Mouse (Mus musculus): ENCODE measurements at regions not wholly inside any gene's neighbourhood (a gene's known extent, or its start where the extent isn't known, plus 50 kb on each side); places are given as distances from the start of the nearest gene placed in this dataset.

GRCm38 (mm10) chr11:89932231-89932865 is 70.3 kb downstream of the Pctp start:
- H3K9ac ChIP-seq (ENCODE audit: low read length), result no peak overlapping the region
- no peak overlapping the region for H3K4me2 ChIP-seq (ENCODE audit: low read length)
- ATAC-seq (no peak), DNase-seq (ENCODE audit: low spot score) (peak; percentile 67)
- H3K4me3 ChIP-seq (ENCODE audit: low read depth, low read length), result no peak overlapping the region
- WGBS, result 12% methylated on average over 8 of the region's 8 CpGs
- H3K27me3 ChIP-seq (replicated peaks; ENCODE audit: control insufficient read depth, insufficient read depth, low read length), result no peaks in the 10 kb centered on the region
- no peak overlapping the region for H3K27ac ChIP-seq (ENCODE audit: low read depth, low read length)
- H3K36me3 ChIP-seq (ENCODE audit: control insufficient read depth, insufficient read depth, low read length), result no peaks in the 10 kb centered on the region
- peaks cover 13% of the 10 kb centered on the region for H3K4me1 ChIP-seq (ENCODE audit: control insufficient read depth, insufficient read depth, low read length)
- no peaks in the 10 kb centered on the region for H3K9me3 ChIP-seq (replicated peaks; ENCODE audit: control insufficient read depth, low read length)

GRCm38 (mm10) chr11:89929115-89929988 is 73.3 kb downstream of the Pctp start:
- no peaks in the 10 kb centered on the region for H3K36me3 ChIP-seq (ENCODE audit: control insufficient read depth, insufficient read depth, low read length)
- H3K9me3 ChIP-seq (replicated peaks; ENCODE audit: control insufficient read depth, low read length), result no peaks in the 10 kb centered on the region
- DNase-seq (ENCODE audit: low spot score) (no peak), ATAC-seq (no peak)
- H3K9ac ChIP-seq (ENCODE audit: low read length), result no peak overlapping the region
- 90% methylated on average over 12 of the region's 12 CpGs for WGBS
- no peaks in the 10 kb centered on the region for H3K27me3 ChIP-seq (replicated peaks; ENCODE audit: control insufficient read depth, insufficient read depth, low read length)
- H3K4me3 ChIP-seq (ENCODE audit: low read depth, low read length), result no peak overlapping the region
- H3K4me2 ChIP-seq (ENCODE audit: low read length), result no peak overlapping the region
- H3K4me1 ChIP-seq (ENCODE audit: control insufficient read depth, insufficient read depth, low read length), result peaks cover 13% of the 10 kb centered on the region
- no peak overlapping the region for H3K27ac ChIP-seq (ENCODE audit: low read depth, low read length)

DNA sequence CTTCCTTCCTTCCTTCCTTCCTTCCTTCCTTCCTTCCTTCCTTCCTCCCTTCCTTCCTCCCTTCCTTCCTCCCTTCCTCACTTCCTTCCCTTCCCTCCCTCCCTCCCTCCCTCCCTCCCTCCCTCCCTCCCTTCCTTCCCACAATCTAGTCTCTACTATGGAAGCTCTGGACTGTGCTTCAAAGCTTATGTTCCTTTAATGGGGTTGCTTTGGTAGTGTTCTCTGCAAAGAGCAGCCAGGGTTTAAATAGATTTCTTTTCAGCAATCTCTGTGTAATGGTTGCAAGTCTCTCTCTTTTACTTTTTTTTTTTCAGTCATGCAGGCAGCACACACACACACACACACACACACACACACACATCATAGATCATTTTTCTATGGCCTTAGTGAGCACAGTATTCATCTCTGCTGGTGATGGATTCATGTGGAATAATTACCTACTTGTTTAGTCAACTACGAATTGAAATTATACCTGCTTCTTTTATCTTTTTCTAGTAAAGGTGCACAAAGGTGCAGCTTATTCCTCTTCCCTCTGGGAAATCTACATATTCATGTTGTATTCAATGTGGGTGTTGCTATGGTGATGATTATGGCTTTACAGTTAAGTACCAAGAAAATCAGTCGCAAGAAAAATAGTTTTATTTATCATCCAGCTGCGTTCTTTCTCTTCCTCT is 75.1 kb downstream of the Pctp start:
- Histone ChIP-seq H3K4me3 (ENCODE audit: low read depth, low read length) (no peak overlapping the region), H3K9ac (ENCODE audit: low read length) (no peak overlapping the region), H3K36me3 (ENCODE audit: control insufficient read depth, insufficient read depth, low read length) (no peaks in the 10 kb centered on the region), H3K27me3 (replicated peaks; ENCODE audit: control insufficient read depth, insufficient read depth, low read length) (no peaks in the 10 kb centered on the region), H3K4me1 (ENCODE audit: control insufficient read depth, insufficient read depth, low read length) (peaks cover 6% of the 10 kb centered on the region), H3K4me2 (ENCODE audit: low read length) (no peak overlapping the region), H3K9me3 (replicated peaks; ENCODE audit: control insufficient read depth, low read length) (no peaks in the 10 kb centered on the region), H3K27ac (ENCODE audit: low read depth, low read length) (no peak overlapping the region)
- WGBS, result 43% methylated on average over 3 of the region's 3 CpGs
- DNase-seq (ENCODE audit: low spot score) (peak; percentile 64), ATAC-seq (peak; percentile 42; the same call in 1 of the 2 replicates)

- no peak overlapping the region for H3K4me2 ChIP-seq (ENCODE audit: low read length)
- no peak overlapping the region for H3K4me3 ChIP-seq (ENCODE audit: low read depth, low read length)
- H3K27me3 ChIP-seq (replicated peaks; ENCODE audit: control insufficient read depth, insufficient read depth, low read length), result no peaks in the 10 kb centered on the region
- no peaks in the 10 kb centered on the region for H3K4me1 ChIP-seq (ENCODE audit: control insufficient read depth, insufficient read depth, low read length)
- no peaks in the 10 kb centered on the region for H3K9me3 ChIP-seq (replicated peaks; ENCODE audit: control insufficient read depth, low read length)
- H3K9ac ChIP-seq (ENCODE audit: low read length), result no peak overlapping the region
- DNase-seq (ENCODE audit: low spot score) (no peak), ATAC-seq (no peak)
- H3K27ac ChIP-seq (ENCODE audit: low read depth, low read length), result no peak overlapping the region
- no peaks in the 10 kb centered on the region for H3K36me3 ChIP-seq (ENCODE audit: control insufficient read depth, insufficient read depth, low read length)
- WGBS, result 89% methylated on average over 6 of the region's 6 CpGs
Measured at GRCm38 (mm10) chr11:89922551-89922950, 80.1 kb downstream of the Pctp start.

- H3K4me1 ChIP-seq (ENCODE audit: control insufficient read depth, insufficient read depth, low read length), result no peaks in the 10 kb centered on the region
- no peaks in the 10 kb centered on the region for H3K9me3 ChIP-seq (replicated peaks; ENCODE audit: control insufficient read depth, low read length)
- H3K27ac ChIP-seq (ENCODE audit: low read depth, low read length), result no peak overlapping the region
- no peaks in the 10 kb centered on the region for H3K27me3 ChIP-seq (replicated peaks; ENCODE audit: control insufficient read depth, insufficient read depth, low read length)
- DNase-seq (ENCODE audit: low spot score), result peak; percentile 56
- no peak overlapping the region for H3K4me3 ChIP-seq (ENCODE audit: low read depth, low read length)
- H3K36me3 ChIP-seq (ENCODE audit: control insufficient read depth, insufficient read depth, low read length), result no peaks in the 10 kb centered on the region
- ATAC-seq, result no peak
- H3K9ac ChIP-seq (ENCODE audit: low read length), result no peak overlapping the region
- WGBS, result 45% methylated on average over 6 of the region's 6 CpGs
- H3K4me2 ChIP-seq (ENCODE audit: low read length), result no peak overlapping the region
Measured at GRCm38 (mm10) chr11:89921146-89921545, 81.5 kb downstream of the Pctp start.

DNA sequence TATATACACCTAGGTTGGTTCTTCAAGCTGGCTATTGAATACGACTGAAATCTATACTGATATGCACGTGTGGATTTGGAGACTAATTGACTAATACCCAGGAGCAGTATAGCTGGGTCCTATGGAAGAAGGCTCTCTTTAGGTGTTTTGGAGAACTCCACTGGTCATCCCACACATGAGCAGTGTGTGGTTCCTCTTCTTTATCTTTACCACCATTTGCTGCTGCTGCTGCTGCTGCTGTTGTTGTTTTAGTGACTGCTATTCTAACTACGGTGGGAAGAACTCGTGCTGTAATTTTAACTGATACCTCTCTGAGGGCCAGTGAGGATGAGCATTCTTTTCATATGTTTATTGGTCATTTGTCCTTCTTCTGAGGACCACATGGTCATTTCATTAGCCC is 86.9 kb downstream of the Pctp start:
- ATAC-seq, result no peak
- H3K27me3 ChIP-seq (replicated peaks; ENCODE audit: control insufficient read depth, insufficient read depth, low read length), result no peaks in the 10 kb centered on the region
- no peaks in the 10 kb centered on the region for H3K9me3 ChIP-seq (replicated peaks; ENCODE audit: control insufficient read depth, low read length)
- no peak overlapping the region for H3K4me3 ChIP-seq (ENCODE audit: low read depth, low read length)
- no peak overlapping the region for H3K27ac ChIP-seq (ENCODE audit: low read depth, low read length)
- H3K4me1 ChIP-seq (ENCODE audit: control insufficient read depth, insufficient read depth, low read length), result no peaks in the 10 kb centered on the region
- WGBS, result 93% methylated on average over 4 of the region's 4 CpGs
- H3K9ac ChIP-seq (ENCODE audit: low read length), result no peak overlapping the region
- H3K4me2 ChIP-seq (ENCODE audit: low read length), result no peak overlapping the region
- no peak for DNase-seq (ENCODE audit: low spot score)
- no peaks in the 10 kb centered on the region for H3K36me3 ChIP-seq (ENCODE audit: control insufficient read depth, insufficient read depth, low read length)

GRCm38 (mm10) chr11:89914577-89914976 is 88.1 kb downstream of the Pctp start:
- H3K4me1 ChIP-seq (ENCODE audit: control insufficient read depth, insufficient read depth, low read length), result no peaks in the 10 kb centered on the region
- no peak overlapping the region for H3K27ac ChIP-seq (ENCODE audit: low read depth, low read length)
- H3K9ac ChIP-seq (ENCODE audit: low read length), result no peak overlapping the region
- H3K36me3 ChIP-seq (ENCODE audit: control insufficient read depth, insufficient read depth, low read length), result no peaks in the 10 kb centered on the region
- H3K4me3 ChIP-seq (ENCODE audit: low read depth, low read length), result no peak overlapping the region
- H3K4me2 ChIP-seq (ENCODE audit: low read length), result no peak overlapping the region
- WGBS, result 87% methylated on average over 2 of the region's 2 CpGs
- no peaks in the 10 kb centered on the region for H3K27me3 ChIP-seq (replicated peaks; ENCODE audit: control insufficient read depth, insufficient read depth, low read length)
- ATAC-seq, result no peak
- DNase-seq (ENCODE audit: low spot score), result no peak
- no peaks in the 10 kb centered on the region for H3K9me3 ChIP-seq (replicated peaks; ENCODE audit: control insufficient read depth, low read length)

DNA sequence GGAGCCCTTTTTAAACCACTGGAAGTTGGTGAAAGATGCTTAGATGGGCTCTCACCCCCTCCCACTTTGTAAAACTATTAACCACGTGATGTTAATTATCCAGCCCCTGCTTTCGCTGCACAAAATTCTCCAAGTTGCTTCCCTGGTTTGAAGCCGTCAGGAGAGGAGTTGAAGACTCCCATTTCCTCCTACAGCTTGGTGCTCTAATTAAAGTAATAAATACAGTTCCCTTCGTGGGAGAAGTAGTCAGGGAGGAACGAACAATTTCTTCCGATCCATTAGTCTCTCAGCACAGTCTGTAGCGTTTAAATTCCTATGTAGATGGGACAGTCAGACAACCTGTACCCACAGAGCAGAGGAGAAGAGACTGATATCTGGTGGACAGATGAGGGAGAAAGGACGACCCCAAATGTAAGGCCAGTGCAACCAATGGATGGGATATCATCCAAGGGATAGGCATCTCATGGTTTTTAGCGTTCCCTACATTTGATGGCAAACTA is 101.4 kb downstream of the Pctp start:
- no peak for ATAC-seq
- WGBS, result 52% methylated on average over 9 of the region's 9 CpGs
- H3K27me3 ChIP-seq (replicated peaks; ENCODE audit: control insufficient read depth, insufficient read depth, low read length), result no peaks in the 10 kb centered on the region

More for the DNA sequence above, 101.4 kb downstream of the Pctp start:
- no peaks in the 10 kb centered on the region for H3K9me3 ChIP-seq (replicated peaks; ENCODE audit: control insufficient read depth, low read length)
- DNase-seq (ENCODE audit: low spot score), result no peak
- H3K4me3 ChIP-seq (ENCODE audit: low read depth, low read length), result no peak overlapping the region
- peaks cover 11% of the 10 kb centered on the region; the same call in 1 of the 2 replicates for H3K4me1 ChIP-seq (ENCODE audit: control insufficient read depth, insufficient read depth, low read length)
- H3K36me3 ChIP-seq (ENCODE audit: control insufficient read depth, insufficient read depth, low read length), result no peaks in the 10 kb centered on the region
- H3K4me2 ChIP-seq (ENCODE audit: low read length), result no peak overlapping the region
- H3K27ac ChIP-seq (ENCODE audit: low read depth, low read length), result no peak overlapping the region
- no peak overlapping the region for H3K9ac ChIP-seq (ENCODE audit: low read length)

All from forebrain, embryonic 14.5 days (tissue).